Mouse (Mus musculus) granulocyte monocyte progenitor cell, adult 5-6 weeks (primary cell): ENCODE results near the gene Rbm33. TPM values are rescaled to one million over a fixed set of nuclear protein-coding genes. Genes with fewer than 3 reads are reported as not detected.

ENCODE experiments used
- ATAC-seq: replicated peaks from 2 replicates; pipeline ENCODE4 v1.8.0; 2016; ENCODE audit warnings: mild to moderate bottlenecking, moderate TSS enrichment, inconsistent platforms; ENCODE audit not compliant: poor library complexity, severe bottlenecking
- total RNA-seq, 2 experiments: library from RNA; stranded (forward) in 1 of 2; stranded (reverse) in 1 of 2; fragments of 200-712, 200-1000 nt in 1 of 2; fragments of >200 nt in 1 of 2; fragmentation: Nextera tagmentation in 1 of 2; gene quantifications; 2 replicates each; pipeline ENCODE4 v1.2.3; 2014 to 2017

Gene Rbm33
- total RNA-seq, 2 experiments from 2014 or later: 30.6 to 40.5 TPM

DNA sequence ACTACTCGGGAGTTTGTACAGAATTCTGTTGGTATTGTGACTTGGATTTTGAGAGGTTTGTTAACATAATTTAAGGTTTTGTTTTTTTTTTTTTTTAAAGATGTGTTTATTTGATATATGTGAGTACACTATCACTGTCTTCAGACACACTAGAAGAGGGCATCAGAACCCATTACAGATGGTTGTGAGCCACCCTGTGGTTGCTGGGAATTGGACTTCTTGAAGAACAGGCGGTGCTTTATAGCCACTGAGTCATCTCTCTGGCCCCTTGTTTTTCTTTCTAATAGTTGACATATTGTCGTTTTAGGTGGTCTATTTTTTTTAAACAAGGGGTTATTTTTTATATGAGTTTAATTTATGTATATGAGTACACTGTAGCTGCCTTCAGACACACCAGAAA, 5.3 kb downstream of the Rbm33 start:
- no peak for ATAC-seq

- peak; percentile 56 for ATAC-seq
Observed at GRCm38 (mm10) chr5:28323822-28324221, 6.9 kb downstream of the Rbm33 start.

GRCm38 (mm10) chr5:28324457-28324856, 7.5 kb downstream of the Rbm33 start:
- ATAC-seq: no peak

- peak; percentile 89 for ATAC-seq
Observed at GRCm38 (mm10) chr5:28329024-28329806, 12.3 kb downstream of the Rbm33 start.

- ATAC-seq: no peak
Observed at GRCm38 (mm10) chr5:28333731-28334130, 16.8 kb downstream of the Rbm33 start.

DNA sequence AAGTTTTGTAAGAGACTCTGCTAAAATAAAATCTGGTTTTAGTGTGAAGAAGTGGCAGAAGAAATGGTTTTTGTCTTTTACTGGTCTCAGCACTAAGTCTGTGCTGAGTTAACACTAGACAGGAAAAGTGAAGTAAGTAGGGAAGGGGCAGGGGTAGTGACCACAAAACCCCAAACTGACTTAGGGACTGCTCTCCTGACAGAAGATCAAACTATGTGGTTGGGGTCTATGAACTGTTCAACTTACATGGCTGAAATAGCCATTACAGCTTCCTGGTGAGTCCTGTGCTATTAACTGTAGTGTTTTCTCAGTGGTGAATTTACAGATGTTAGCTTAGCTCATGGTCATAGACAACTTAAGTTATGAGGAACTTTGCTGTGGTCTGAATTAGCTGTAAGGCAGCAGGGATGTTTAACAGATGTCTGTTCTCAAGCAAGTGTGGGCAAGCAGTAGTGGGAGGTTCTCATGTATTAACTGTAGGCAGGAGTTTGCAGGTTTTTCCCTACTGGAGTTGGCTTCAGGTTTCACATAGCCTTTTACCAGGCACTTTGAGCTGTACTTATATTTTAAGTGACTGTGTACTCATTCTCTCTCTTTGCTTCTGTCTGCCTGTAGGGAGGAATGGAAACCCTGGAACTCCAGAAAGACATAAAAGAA, 35.1 kb downstream of the Rbm33 start:
- peak; percentile 96 for ATAC-seq

DNA sequence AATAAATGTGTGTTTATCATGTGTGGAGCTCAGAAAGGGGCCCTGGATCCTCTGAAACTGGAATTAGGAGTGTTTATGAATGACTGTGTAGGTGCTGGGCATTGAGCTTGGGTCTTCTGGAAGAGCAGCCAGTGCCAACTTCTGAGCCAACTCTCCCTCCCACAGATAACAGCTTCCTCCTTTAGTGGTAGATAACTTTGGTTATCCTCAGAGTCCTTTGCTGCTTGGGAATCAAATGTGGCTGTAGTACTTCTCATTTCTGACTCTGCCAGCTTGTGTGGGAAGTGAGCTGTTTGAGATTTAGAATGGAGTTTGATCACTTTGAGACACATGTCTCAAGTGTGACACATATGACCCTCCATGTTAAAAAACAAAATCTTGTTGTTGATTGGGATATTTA, 38.7 kb downstream of the Rbm33 start:
- no peak for ATAC-seq

- ATAC-seq: no peak
Observed at GRCm38 (mm10) chr5:28360745-28361144, 43.8 kb downstream of the Rbm33 start.

GRCm38 (mm10) chr5:28368056-28368455, 51.1 kb downstream of the Rbm33 start:
- no peak for ATAC-seq

DNA sequence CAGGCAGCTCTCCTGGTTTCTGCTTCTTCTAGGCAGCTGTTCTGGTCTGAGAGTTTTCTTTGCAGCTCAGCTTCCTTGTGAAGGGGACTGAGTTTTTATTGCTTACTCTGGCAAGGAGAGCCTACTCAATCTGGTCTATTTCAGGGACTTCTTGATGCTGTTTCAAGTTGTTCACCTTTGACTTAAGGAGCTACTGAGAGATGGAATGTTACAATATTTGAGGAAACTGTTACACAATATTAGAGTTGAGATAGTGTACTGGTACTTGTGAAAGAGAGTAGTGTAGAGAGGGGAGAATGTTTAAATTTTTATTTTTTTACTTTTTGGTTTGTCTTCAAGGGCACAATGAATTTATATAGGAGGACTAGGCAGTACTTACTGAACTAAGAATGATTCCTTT, 53.9 kb downstream of the Rbm33 start:
- peak; percentile 61 for ATAC-seq

DNA sequence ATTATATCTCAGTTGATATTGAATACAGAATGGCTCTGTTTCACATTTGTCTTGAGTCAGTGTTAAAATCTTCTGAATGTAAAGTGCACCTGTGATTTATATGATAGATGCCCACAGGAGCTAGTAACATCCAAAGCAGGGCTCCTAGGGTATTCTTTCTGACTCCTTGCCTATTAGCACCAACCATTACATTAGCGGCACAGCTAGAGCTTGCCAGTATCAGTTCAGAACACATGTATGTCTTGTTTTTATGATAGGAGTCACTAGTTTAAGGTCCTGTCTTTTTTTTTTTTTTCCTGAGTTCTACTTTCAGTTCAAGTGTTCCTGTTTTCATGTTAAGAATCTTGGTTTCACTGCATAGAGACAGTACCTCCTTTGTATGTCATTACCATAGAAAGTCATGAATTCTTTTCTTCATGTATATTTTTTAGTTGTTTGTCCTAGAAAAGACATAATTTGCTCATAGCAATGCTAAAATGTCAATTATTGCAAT, 55.3 kb downstream of the Rbm33 start:
- ATAC-seq: 0 out of 2 replicates have a peak, but pooled peaks have one; percentile 13

DNA sequence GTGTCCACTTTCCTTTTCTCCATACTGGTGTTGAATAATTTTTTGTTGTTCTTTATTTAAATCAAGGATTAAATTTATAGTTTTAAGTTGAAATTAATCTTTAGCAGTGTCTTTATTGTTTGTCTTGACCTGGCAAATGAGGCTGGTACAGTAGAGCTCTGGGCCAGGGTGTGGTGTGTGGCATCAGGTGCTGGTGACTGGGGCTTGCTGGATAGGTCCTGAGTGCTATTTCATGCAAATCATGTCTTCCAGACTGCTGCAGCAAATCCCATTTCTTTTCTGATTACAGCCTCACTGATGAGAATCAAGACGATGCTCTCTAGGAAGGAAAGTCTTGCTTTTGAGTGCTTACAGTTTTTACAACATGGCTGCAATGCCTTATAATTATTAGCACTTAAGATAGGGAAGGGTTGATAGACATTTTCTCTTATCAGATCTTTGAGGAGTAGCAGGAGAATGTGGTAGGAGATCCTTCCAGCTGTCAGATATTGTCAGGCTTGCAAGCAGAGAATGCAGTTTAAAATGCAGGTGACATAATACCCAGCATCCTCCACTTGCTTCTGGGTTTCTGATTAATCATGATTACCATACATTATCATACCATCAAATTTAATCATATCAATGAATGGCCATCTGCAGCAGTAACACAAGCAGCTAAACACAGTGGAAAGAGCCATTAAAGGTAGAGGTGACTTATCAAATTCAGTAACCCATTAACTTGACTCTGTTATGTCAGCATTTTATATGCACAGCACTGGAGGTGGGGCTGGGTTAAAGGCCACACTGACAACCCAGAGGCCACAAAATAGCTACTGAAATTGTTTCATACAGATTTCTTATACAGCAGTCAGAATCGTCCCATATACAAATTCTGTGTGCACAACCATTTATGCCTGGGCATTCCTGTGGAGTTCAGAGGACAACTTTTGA, 56.8 kb downstream of the Rbm33 start:
- no peak for ATAC-seq

GRCm38 (mm10) chr5:28377299-28377698, 60.4 kb downstream of the Rbm33 start:
- ATAC-seq: peak; percentile 90

GRCm38 (mm10) chr5:28382289-28382688, 65.4 kb downstream of the Rbm33 start:
- no peak for ATAC-seq

DNA sequence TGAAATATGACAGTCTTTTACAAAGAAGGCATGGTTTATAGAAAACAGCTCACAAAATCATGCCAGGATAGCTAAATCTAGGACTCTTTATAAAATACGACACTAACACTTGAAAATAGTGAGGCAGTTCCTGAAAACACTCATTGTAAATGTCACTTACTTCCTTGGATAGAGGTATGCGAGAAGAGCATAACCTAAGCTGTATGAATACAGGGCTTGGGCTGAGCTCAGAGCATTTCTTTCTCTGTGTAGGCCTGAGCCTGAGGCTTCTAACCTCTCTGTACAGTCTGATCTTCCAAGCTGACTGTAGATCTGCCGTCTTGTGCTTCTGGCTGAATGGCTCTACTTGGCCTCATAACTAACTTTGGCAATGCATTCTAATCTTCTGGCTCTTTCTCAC, 69.9 kb downstream of the Rbm33 start:
- no peak for ATAC-seq

DNA sequence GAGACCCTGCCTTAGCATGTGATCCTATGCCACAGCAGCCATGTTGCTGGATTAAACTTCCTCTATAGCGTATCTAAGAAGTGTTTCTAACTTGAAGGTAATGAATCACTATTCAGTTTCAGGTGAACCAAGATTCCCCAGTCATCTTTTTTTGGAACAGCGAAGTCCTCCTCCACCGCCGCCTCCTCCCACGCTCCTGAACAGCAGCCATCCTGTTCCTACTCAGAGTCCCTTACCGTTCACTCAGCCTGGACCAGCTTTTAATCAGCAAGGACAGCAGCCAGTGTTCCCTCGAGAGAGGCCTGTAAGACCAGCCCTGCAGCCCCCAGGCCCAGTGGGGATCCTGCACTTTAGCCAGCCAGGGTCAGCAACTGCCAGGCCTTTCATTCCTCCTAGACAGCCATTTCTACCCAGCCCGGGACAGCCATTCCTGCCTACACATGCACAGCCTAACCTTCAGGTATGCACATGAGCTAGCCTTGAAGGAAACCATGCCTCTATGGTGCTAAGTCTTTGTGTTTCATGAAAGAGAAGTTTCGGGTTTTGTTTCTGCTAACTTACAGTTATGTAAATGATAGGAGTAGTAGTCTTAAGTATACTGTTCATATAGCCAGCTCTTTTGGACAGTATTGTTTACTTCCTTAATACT, 70.7 kb downstream of the Rbm33 start:
- ATAC-seq: no peak

- ATAC-seq: peak; percentile 61; the same call in 1 of the 2 replicates
Observed at GRCm38 (mm10) chr5:28388184-28388583, 71.3 kb downstream of the Rbm33 start.

- no peak for ATAC-seq
Observed at GRCm38 (mm10) chr5:28390189-28390588, 73.3 kb downstream of the Rbm33 start.

DNA sequence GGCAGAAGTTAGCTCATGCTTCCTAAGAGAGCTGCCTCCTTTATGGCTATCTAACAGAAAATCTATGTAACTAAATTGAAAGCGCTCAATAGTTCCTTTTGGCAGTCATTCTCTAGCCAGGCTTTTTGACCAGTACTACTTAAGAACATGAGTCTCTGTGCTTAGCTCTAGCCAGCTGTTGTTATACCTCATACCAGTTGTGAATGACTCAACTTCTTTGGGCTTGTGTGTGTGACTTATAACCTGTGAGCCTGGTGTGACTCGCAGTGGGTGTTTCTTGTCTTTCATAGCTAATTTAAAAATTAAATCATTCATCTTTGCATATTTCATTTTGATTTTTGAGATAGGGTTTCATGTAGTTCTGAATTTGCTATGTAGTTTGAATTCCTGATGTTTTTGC, 80.4 kb downstream of the Rbm33 start:
- ATAC-seq: no peak

DNA sequence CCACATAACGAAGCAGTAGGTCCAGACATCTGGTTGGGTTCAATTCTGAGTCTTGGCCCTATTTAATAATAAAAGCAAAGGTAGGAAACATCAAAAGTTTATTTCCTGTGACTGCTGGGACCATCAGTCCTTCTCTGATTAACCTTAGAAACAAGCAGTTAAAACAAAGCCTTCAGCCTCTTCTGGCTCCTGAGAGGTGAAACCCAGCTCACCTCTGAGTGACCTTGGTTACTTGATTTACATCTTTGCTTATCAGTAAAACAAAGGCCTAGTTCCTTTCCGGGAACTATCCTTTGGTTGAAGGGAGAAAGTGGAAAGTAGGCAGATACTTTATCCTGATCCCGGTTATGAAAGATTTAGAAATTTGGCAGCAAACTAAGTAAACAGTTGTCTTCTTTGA, 81.8 kb downstream of the Rbm33 start:
- ATAC-seq: no peak
